Mouse (Mus musculus): ENCODE results near the gene Ntm.

- TF ChIP-seq CTCF (IDR thresholded peaks at IDR 0.05; ENCODE audit: control insufficient read depth, insufficient read depth, insufficient replicate concordance, low read depth, low read length) (no peak), POLR2A (IDR thresholded peaks at IDR 0.05; ENCODE audit: control insufficient read depth, low read depth, low read length) (no peak)
Observed at GRCm38 (mm10) chr9:29859256-29860048, 103.5 kb downstream of the Ntm start.
